In genomic region chr2:128428154-128428553, GRCm38 (mm10) we compare ENCODE assay signal across 8 mouse cellular contexts.
DNase-seq lines count a peak whose midpoint lies in the region; ATAC-seq and TF ChIP-seq lines count a peak whose summit lies in the region.

No protein-coding gene starts in this region.

- H3K36me3 ChIP-seq in heart, embryonic 12.5 days = no peaks in the 10 kb centered on the region
- H3K36me3 ChIP-seq in CH12.LX (replicated peaks in 1 of 2; ENCODE audit: control insufficient read depth in 1 of 2, insufficient read depth in 1 of 2, low read length in 1 of 2) = peaks cover 0 to 20% of the 10 kb centered on the region in 2 experiments
- no peaks in the 10 kb centered on the region for H3K36me3 ChIP-seq in limb, embryonic 10.5 days
- no peaks in the 10 kb centered on the region for H3K36me3 ChIP-seq in stomach, embryonic 15.5 days

- 6% methylated on average over 7 of the region's 7 CpGs for WGBS in heart, embryonic 12.5 days
- WGBS in limb, embryonic 10.5 days = 33% methylated on average over 7 of the region's 7 CpGs
- WGBS in stomach, embryonic 15.5 days = 6% methylated on average over 7 of the region's 7 CpGs

- no peak for ATAC-seq in heart, embryonic 12.5 days (ENCODE audit: insufficient number of reproducible peaks, low FRiP score)
- ATAC-seq in stomach, embryonic 15.5 days (ENCODE audit: insufficient read depth, low FRiP score, low read depth) = peak; percentile 61; the same call in 1 of the 2 replicates

- peak; percentile 83 for TF ChIP-seq EP300 in CH12.LX (IDR thresholded peaks at IDR 0.05; ENCODE audit: low read length)

- no peaks in the 10 kb centered on the region for H3K27me3 ChIP-seq in heart, embryonic 12.5 days (replicated peaks)
- H3K27me3 ChIP-seq in CH12.LX (replicated peaks) = no peaks in the 10 kb centered on the region
- no peaks in the 10 kb centered on the region for H3K27me3 ChIP-seq in limb, embryonic 10.5 days (ENCODE audit: low read depth, poor library complexity, severe bottlenecking)
- no peaks in the 10 kb centered on the region for H3K27me3 ChIP-seq in stomach, embryonic 15.5 days (replicated peaks)

- peaks cover 10% of the 10 kb centered on the region for H3K79me2 ChIP-seq in CH12.LX (replicated peaks; ENCODE audit: control insufficient read depth, extremely low read depth, insufficient read depth, poor library complexity, severe bottlenecking)

- TF ChIP-seq RAD21 in CH12.LX (IDR thresholded peaks at IDR 0.05; ENCODE audit: low read depth, low read length) = no peak; the same call in none of the 2 replicates

- dilution Hi-C loops in CH12.LX (cut with MboI; ENCODE audit: extremely low pct_ligation_motif_present, extremely low pct_unique_long_range_greater_than_20kb, low sequenced_read_pairs) = no loop called here

- peak overlapping the region; percentile 36 for H3K4me3 ChIP-seq in heart, embryonic 12.5 days
- peak overlapping the region; percentile 64 to 90 (median 72) for H3K4me3 ChIP-seq in CH12.LX (replicated peaks in 1 of 3; ENCODE audit: low read depth in 2 of 3, low read length in 2 of 3, poor library complexity in 1 of 3)
- H3K4me3 ChIP-seq in cortical plate, adult 2 months (ENCODE audit: insufficient read depth, low read length) = no peak overlapping the region
- no peak overlapping the region for H3K4me3 ChIP-seq in limb, embryonic 10.5 days
- peak overlapping the region; percentile 19 for H3K4me3 ChIP-seq in stomach, embryonic 15.5 days (replicated peaks)

- DNase-seq in heart, adult 9 months (ENCODE audit: low spot score in 2 of 2) = no peak
- DNase-seq in CH12.LX (ENCODE audit: extremely low read depth) = peak; percentile 81
- no peak for DNase-seq in limb, embryonic 10.5 days (ENCODE audit: low spot score)
- no peak for DNase-seq in cerebellum, adult 9-11 months
- no peak for DNase-seq in left cerebral cortex, adult 18-20 months (ENCODE audit: low spot score in 2 of 2)

- in situ Hi-C loops in CH12.LX (cut with MboI; ENCODE audit: low pct_ligation_motif_present, low pct_unique_long_range_greater_than_20kb, low sequenced_read_pairs) = no loop called here

- TF ChIP-seq CTCF in CH12.LX (conservative IDR thresholded peaks at IDR 0.05 in 1 of 2, IDR thresholded peaks at IDR 0.05 in 1 of 2; ENCODE audit: low read depth in 2 of 2, low read length in 2 of 2) = no peak
- no peak for TF ChIP-seq CTCF in cortical plate, adult 2 months (IDR thresholded peaks at IDR 0.05; ENCODE audit: extremely low read depth, insufficient read depth, low read length)

- TF ChIP-seq POLR2A in CH12.LX (IDR thresholded peaks at IDR 0.05; ENCODE audit: low read depth, low read length) = peak; percentile 26; the same call in 1 of the 2 replicates
- no peak for TF ChIP-seq POLR2A in cortical plate, adult 2 months (IDR thresholded peaks at IDR 0.05; ENCODE audit: extremely low read depth, insufficient read depth, low read length)

- peak overlapping the region; percentile 39; the same call in 1 of the 2 replicates for H3K9ac ChIP-seq in heart, embryonic 12.5 days
- H3K9ac ChIP-seq in CH12.LX (ENCODE audit: insufficient read depth, low read depth) = peak overlapping the region; percentile 86
- no peak overlapping the region for H3K9ac ChIP-seq in stomach, embryonic 15.5 days

- H3K27ac ChIP-seq in heart, embryonic 12.5 days (ENCODE audit: poor library complexity, severe bottlenecking) = peak overlapping the region; percentile 78
- H3K27ac ChIP-seq in CH12.LX (ENCODE audit: insufficient read depth, low read depth) = peak overlapping the region; percentile 91
- H3K27ac ChIP-seq in cortical plate, adult 2 months (ENCODE audit: insufficient read depth, low read length) = peak overlapping the region; percentile 67
- peak overlapping the region; percentile 50 for H3K27ac ChIP-seq in limb, embryonic 10.5 days
- peak overlapping the region; percentile 81 for H3K27ac ChIP-seq in stomach, embryonic 15.5 days

- H3K4me2 ChIP-seq in heart, embryonic 12.5 days = peak overlapping the region; percentile 67
- H3K4me2 ChIP-seq in CH12.LX (ENCODE audit: insufficient read depth, low read depth, poor library complexity, severe bottlenecking) = peak overlapping the region; percentile 89
- peak overlapping the region; percentile 38 for H3K4me2 ChIP-seq in stomach, embryonic 15.5 days

- H3K9me3 ChIP-seq in heart, embryonic 12.5 days (replicated peaks) = no peaks in the 10 kb centered on the region
- peaks cover 3% of the 10 kb centered on the region for H3K9me3 ChIP-seq in CH12.LX (replicated peaks; ENCODE audit: low read length)
- H3K9me3 ChIP-seq in limb, embryonic 10.5 days (replicated peaks) = no peaks in the 10 kb centered on the region
- no peaks in the 10 kb centered on the region for H3K9me3 ChIP-seq in stomach, embryonic 15.5 days

- H3K4me1 ChIP-seq in heart, embryonic 12.5 days (replicated peaks) = peaks cover 29% of the 10 kb centered on the region
- peaks cover 37 to 72% of the 10 kb centered on the region in 2 experiments for H3K4me1 ChIP-seq in CH12.LX (ENCODE audit: control insufficient read depth in 1 of 2, insufficient read depth in 2 of 2)
- peaks cover 2% of the 10 kb centered on the region; the same call in 1 of the 2 replicates for H3K4me1 ChIP-seq in cortical plate, adult 2 months (ENCODE audit: control insufficient read depth, insufficient read depth, low read length)
- peaks cover 49% of the 10 kb centered on the region for H3K4me1 ChIP-seq in limb, embryonic 10.5 days
- peaks cover 31% of the 10 kb centered on the region for H3K4me1 ChIP-seq in stomach, embryonic 15.5 days

TF ChIP-seq in CH12.LX, 34 proteins besides CTCF, POLR2A, EP300 and RAD21:
- TF ChIP-seq IRF4 (IDR thresholded peaks at IDR 0.05; ENCODE audit: low read depth, low read length) = peak; percentile 91
- peak; percentile 55 for TF ChIP-seq ZNF384 (IDR thresholded peaks at IDR 0.05; ENCODE audit: low read depth, low read length)
- no peak for TF ChIP-seq USF1 (IDR thresholded peaks at IDR 0.05; ENCODE audit: low read depth, low read length)
- TF ChIP-seq ELF1 (IDR thresholded peaks at IDR 0.05; ENCODE audit: low read depth, low read length) = no peak
- no peak for TF ChIP-seq ZKSCAN1 (IDR thresholded peaks at IDR 0.05; ENCODE audit: borderline replicate concordance, low read depth, low read length)
- peak; percentile 26; the same call in 1 of the 2 replicates for TF ChIP-seq NELFE (IDR thresholded peaks at IDR 0.05; ENCODE audit: low read depth, low read length)
- TF ChIP-seq MEF2A (IDR thresholded peaks at IDR 0.05; ENCODE audit: borderline replicate concordance, low read depth, low read length) = peak; percentile 79
- TF ChIP-seq CHD1 (IDR thresholded peaks at IDR 0.05; ENCODE audit: low read depth, low read length) = no peak
- no peak for TF ChIP-seq GABPA (IDR thresholded peaks at IDR 0.05; ENCODE audit: insufficient replicate concordance, low read depth, low read length)
- peak; percentile 77 for TF ChIP-seq ETS1 (conservative IDR thresholded peaks at IDR 0.05; ENCODE audit: low read depth, low read length)
- no peak for TF ChIP-seq USF2 (conservative IDR thresholded peaks at IDR 0.05; ENCODE audit: low read depth, low read length)
- peak; percentile 67; the same call in 1 of the 2 replicates for TF ChIP-seq TCF12 (IDR thresholded peaks at IDR 0.05; ENCODE audit: low read depth, low read length)
- no peak for TF ChIP-seq RCOR1 (conservative IDR thresholded peaks at IDR 0.05; ENCODE audit: low read depth, low read length)
- TF ChIP-seq SMC3 (IDR thresholded peaks at IDR 0.05; ENCODE audit: low read depth, low read length) = peak; percentile 16; the same call in 1 of the 2 replicates
- no peak for TF ChIP-seq ZC3H11A (IDR thresholded peaks at IDR 0.05; ENCODE audit: low read depth, low read length)
- no peak for TF ChIP-seq POLR2AphosphoS2 (IDR thresholded peaks at IDR 0.05; ENCODE audit: low read depth, low read length)
- peak; percentile 94 for TF ChIP-seq SIN3A (IDR thresholded peaks at IDR 0.05; ENCODE audit: low read length)
- peak; percentile 80 for TF ChIP-seq JUND (conservative IDR thresholded peaks at IDR 0.05; ENCODE audit: low read depth, low read length)
- no peak for TF ChIP-seq ZMIZ1 (IDR thresholded peaks at IDR 0.05; ENCODE audit: low read depth, low read length)
- TF ChIP-seq MAX (IDR thresholded peaks at IDR 0.05; ENCODE audit: low read length) = peak; percentile 49
- peak; percentile 24; the same call in 1 of the 2 replicates for TF ChIP-seq MAZ (IDR thresholded peaks at IDR 0.05; ENCODE audit: low read depth, low read length)
- TF ChIP-seq MYC (IDR thresholded peaks at IDR 0.05; ENCODE audit: low read depth, low read length) = peak; percentile 73
- peak; percentile 89 for TF ChIP-seq MAFK (IDR thresholded peaks at IDR 0.05; ENCODE audit: insufficient replicate concordance, low read length)
- TF ChIP-seq BHLHE40 (IDR thresholded peaks at IDR 0.05; ENCODE audit: low read depth, low read length) = peak; percentile 77
- peak; percentile 86 for TF ChIP-seq MXI1 (IDR thresholded peaks at IDR 0.05; ENCODE audit: low read depth, low read length)
- peak; percentile 44; the same call in 1 of the 2 replicates for TF ChIP-seq NRF1 (IDR thresholded peaks at IDR 0.05; ENCODE audit: low read depth, low read length)
- TF ChIP-seq UBTF (IDR thresholded peaks at IDR 0.05; ENCODE audit: low read depth, low read length) = no peak
- TF ChIP-seq PAX5 (IDR thresholded peaks at IDR 0.05; ENCODE audit: low read length) = no peak
- TF ChIP-seq E2F4 (IDR thresholded peaks at IDR 0.05; ENCODE audit: insufficient replicate concordance, low read depth, low read length) = no peak
- no peak for TF ChIP-seq KAT2A (IDR thresholded peaks at IDR 0.05; ENCODE audit: insufficient replicate concordance, low read length)
- TF ChIP-seq HCFC1 (IDR thresholded peaks at IDR 0.05; ENCODE audit: low read depth, low read length) = no peak
- TF ChIP-seq CHD2 (IDR thresholded peaks at IDR 0.05; ENCODE audit: low read length) = peak; percentile 75
- TF ChIP-seq TBP (conservative IDR thresholded peaks at IDR 0.05; ENCODE audit: low read depth, low read length) = no peak; the same call in 1 of the 2 replicates
- TF ChIP-seq JUN (IDR thresholded peaks at IDR 0.05; ENCODE audit: insufficient read depth, low read depth, low read length) = peak; percentile 70

Comparison
In these comparisons a context has a peak if more than half of its experiments do, and no peak if none do; other contexts are left out.
1. H3K4me2 ChIP-seq: peak in every context shown above with its lines; median percentile 89 in CH12.LX; 67 in heart, embryonic 12.5 days; 38 in stomach, embryonic 15.5 days.
2. H3K4me3 ChIP-seq: peak in heart, embryonic 12.5 days (single experiment), CH12.LX (3 of 3) and stomach, embryonic 15.5 days (single experiment); none in cortical plate, adult 2 months (single experiment) and limb, embryonic 10.5 days (single experiment).
3. Peak in every context shown above with its lines, with median percentiles within 50 percentile points of each other: H3K27ac ChIP-seq.